Mouse (Mus musculus) thymus, adult 2 months (tissue): ENCODE data around the gene Xlr3a.

ENCODE experiments used
- CTCF ChIP-seq: fragments of 200-500 bp; IDR thresholded peaks from 2 replicates; pipeline ENCODE4 v1.5.1; 2012; ENCODE audit warnings: mild to moderate bottlenecking, control low read depth, low read length, moderate library complexity, borderline replicate concordance; ENCODE audit not compliant: control insufficient read depth, poor library complexity, insufficient read depth; ENCODE audit errors: extremely low read depth
- POLR2A ChIP-seq: fragments of 200-500 bp; IDR thresholded peaks from 2 replicates; pipeline ENCODE4 v1.6.1; 2012; ENCODE audit warnings: mild to moderate bottlenecking, low read length, control low read depth, moderate library complexity; ENCODE audit not compliant: control insufficient read depth, poor library complexity, insufficient read depth; ENCODE audit errors: extremely low read depth

GRCm38 (mm10) chrX:73062323-73062722, 34.6 kb downstream of the Xlr3a start:
- TF ChIP-seq CTCF: no peak
- no peak for TF ChIP-seq POLR2A
